Mouse (Mus musculus) forebrain, embryonic 14.5 days (tissue): Measurements from ENCODE around the gene Fam187a. TPM values are rescaled to one million over a fixed set of nuclear protein-coding genes. Genes with fewer than 3 reads are reported as not detected.
A peak's percentile ranks its signal among the peaks of the same experiment; 100 is the strongest.

Experiments used
- ATAC-seq: fragments of 200-750 bp; cut with Nextera tagmentation; 2 replicates; pipeline ENCODE4 v1.8.0; 2017; ENCODE audit warnings: mild to moderate bottlenecking, moderate library complexity
- DNase-seq: peaks from one replicate; pipeline ENCODE4 v3.0.0-alpha.2; 2015; ENCODE audit warnings: low spot score
- H3K27ac ChIP-seq: fragments of 300-500 bp; sonication (generic); 2 replicates; pipeline ENCODE4 v1.5.1; 2014; ENCODE audit warnings: low read depth, mild to moderate bottlenecking, control low read depth, low read length, moderate library complexity
- H3K27me3 ChIP-seq: fragments of 300-500 bp; sonication (generic); replicated peaks from 2 replicates; pipeline ENCODE4 v1.6.1; 2014; ENCODE audit warnings: low read length, control low read depth, mixed read lengths; ENCODE audit not compliant: control insufficient read depth, insufficient read depth
- H3K36me3 ChIP-seq: fragments of 300-500 bp; sonication (generic); 2 replicates; pipeline ENCODE4 v1.6.1; 2014; ENCODE audit warnings: low read length, control low read depth; ENCODE audit not compliant: control insufficient read depth, insufficient read depth
- H3K4me1 ChIP-seq: fragments of 300-500 bp; sonication (generic); 2 replicates; pipeline ENCODE4 v1.6.1; 2014; ENCODE audit warnings: antibody characterized with exemption, low read length, control low read depth; ENCODE audit not compliant: control insufficient read depth, insufficient read depth
- H3K4me2 ChIP-seq: fragments of 300-500 bp; sonication (generic); 2 replicates; pipeline ENCODE4 v1.6.1; 2014; ENCODE audit warnings: mild to moderate bottlenecking, control low read depth, low read length
- H3K4me3 ChIP-seq: fragments of 300-500 bp; sonication (generic); 2 replicates; pipeline ENCODE4 v1.5.1; 2014; ENCODE audit warnings: low read depth, low read length, control low read depth
- H3K9ac ChIP-seq: fragments of 300-500 bp; sonication (generic); 2 replicates; pipeline ENCODE4 v1.6.1; 2014; ENCODE audit warnings: mild to moderate bottlenecking, low read length, control low read depth, moderate library complexity
- H3K9me3 ChIP-seq: fragments of 300-500 bp; sonication (generic); replicated peaks from 2 replicates; pipeline ENCODE4 v1.6.1; 2016; ENCODE audit warnings: low read length, control low read depth, mixed read lengths; ENCODE audit not compliant: control insufficient read depth
- WGBS: fragments of 180-500 bp; shearing (Covaris S2); extraction: QIAGEN DNeasy Blood & Tissue Kit; methylation state at CpG from one replicate; pipeline ENCODE4 v1.1.7; 2014; 5-methylcytosine and 5-hydroxymethylcytosine counted together
- polyA plus RNA-seq: library from polyadenylated mRNA; unstranded; fragments of >200 nt; fragmentation: Nextera tagmentation; extraction: Ambion mirVana; gene quantifications from 2 replicates; pipeline ENCODE4 v1.2.1, GENCODE M21; 2014

Gene Fam187a
- polyA plus RNA-seq, 1 experiment from 2014 or later: not detected

DNA sequence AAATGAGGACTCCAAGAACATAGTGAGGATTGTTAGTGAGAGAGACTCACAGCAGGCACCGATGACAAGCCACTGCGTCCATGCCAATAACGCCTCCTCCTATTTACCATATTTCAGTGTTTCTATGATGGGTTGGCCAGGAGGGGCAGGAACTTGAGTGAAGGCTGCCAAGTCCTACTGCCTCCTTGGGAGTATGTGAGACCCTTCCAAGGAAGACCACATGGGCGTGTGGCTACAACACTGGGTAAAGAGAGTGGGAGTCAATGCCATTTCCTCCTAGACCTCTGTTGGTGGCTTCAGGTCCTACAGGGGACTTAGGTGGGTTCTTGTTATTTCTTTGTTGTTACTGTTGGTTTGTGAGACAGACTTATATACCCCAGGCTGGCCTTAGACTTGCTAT is 16.2 kb downstream of the Fam187a start:
- Histone ChIP-seq H3K27me3 (no peaks in the 10 kb centered on the region), H3K36me3 (peaks cover 10% of the 10 kb centered on the region), H3K9ac (no peak overlapping the region), H3K27ac (no peak overlapping the region), H3K4me1 (no peaks in the 10 kb centered on the region), H3K4me2 (no peak overlapping the region), H3K9me3 (no peaks in the 10 kb centered on the region), H3K4me3 (no peak overlapping the region)
- no peak for ATAC-seq
- DNase-seq: no peak
- WGBS: 64% methylated on average over 4 of the region's 4 CpGs

DNA sequence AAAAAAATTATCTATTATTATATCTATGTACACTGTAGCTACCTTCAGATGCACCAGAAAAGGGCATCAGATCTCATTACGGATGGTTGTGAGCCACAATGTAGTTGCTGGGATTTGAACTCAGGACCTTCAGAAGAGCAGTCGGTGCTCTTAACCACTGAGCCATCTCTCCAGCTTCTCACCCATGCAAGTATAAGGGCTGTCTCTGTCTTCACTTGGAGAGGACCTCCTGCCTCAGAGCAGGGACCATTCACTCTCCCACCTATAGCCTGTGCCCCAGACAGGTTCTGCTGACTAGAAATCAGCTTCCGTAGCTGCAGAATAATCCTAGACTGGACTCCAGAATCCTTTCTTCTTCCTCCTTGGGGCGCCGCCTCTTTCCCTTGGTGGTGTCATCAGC is 17.1 kb downstream of the Fam187a start:
- Histone ChIP-seq H3K9ac (no peak overlapping the region), H3K4me3 (no peak overlapping the region), H3K4me2 (no peak overlapping the region), H3K9me3 (no peaks in the 10 kb centered on the region), H3K36me3 (peaks cover 17% of the 10 kb centered on the region), H3K27ac (no peak overlapping the region), H3K27me3 (no peaks in the 10 kb centered on the region), H3K4me1 (no peaks in the 10 kb centered on the region)
- ATAC-seq: no peak
- DNase-seq: no peak
- WGBS: 73% methylated on average over 5 of the region's 5 CpGs

DNA sequence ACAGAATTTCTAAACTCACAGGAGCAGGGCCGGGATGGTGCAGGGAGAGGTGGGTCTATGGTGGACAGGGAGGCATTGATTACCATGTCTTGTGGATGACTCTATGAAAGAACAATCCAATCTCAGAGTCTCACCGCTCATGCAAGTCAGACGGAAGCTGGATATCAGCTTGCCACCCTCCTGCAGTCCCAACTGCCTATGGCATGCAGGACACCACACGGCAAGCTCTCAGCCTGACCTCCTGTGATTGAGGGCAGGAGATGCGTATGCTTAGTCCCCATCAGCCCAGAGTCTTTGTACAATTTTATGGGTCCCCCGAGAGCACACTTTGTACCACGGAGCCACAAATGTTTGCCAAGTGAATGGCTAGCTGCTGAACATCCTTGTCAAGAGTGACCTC is 18.7 kb downstream of the Fam187a start:
- Histone ChIP-seq H3K4me3 (no peak overlapping the region), H3K9me3 (no peaks in the 10 kb centered on the region), H3K36me3 (peaks cover 31% of the 10 kb centered on the region), H3K27me3 (no peaks in the 10 kb centered on the region), H3K9ac (no peak overlapping the region), H3K4me1 (no peaks in the 10 kb centered on the region), H3K4me2 (no peak overlapping the region), H3K27ac (no peak overlapping the region)
- no peak for DNase-seq
- WGBS: 86% methylated on average over 7 of the region's 7 CpGs
- ATAC-seq: no peak

DNA sequence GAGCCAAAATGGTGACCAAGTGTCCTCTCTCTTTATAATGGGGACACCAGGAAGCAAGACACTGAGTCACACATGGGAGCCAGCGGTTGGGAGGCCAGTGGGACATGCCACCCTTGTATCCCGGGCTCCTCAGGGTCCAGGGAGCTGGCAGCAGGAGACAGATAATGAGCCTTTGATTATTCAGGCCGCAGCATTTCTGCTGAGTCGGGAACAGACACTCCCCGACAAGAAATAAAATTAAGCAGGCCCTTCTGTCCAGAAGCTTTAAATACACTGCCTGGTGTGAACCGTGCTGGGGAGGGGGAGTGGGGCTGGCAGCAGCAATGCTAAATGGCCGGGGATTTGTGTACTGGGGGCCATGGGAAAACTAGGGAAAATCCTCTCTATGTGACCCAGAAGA is 26.4 kb downstream of the Fam187a start:
- no peak for DNase-seq
- no peaks in the 10 kb centered on the region for H3K4me1 ChIP-seq
- H3K9ac ChIP-seq: no peak overlapping the region
- peaks cover 91% of the 10 kb centered on the region for H3K36me3 ChIP-seq
- WGBS: 75% methylated on average over 7 of the region's 7 CpGs
- no peak overlapping the region for H3K4me3 ChIP-seq
- no peak overlapping the region for H3K4me2 ChIP-seq
- ATAC-seq: no peak
- no peaks in the 10 kb centered on the region for H3K9me3 ChIP-seq
- H3K27me3 ChIP-seq: no peaks in the 10 kb centered on the region
- H3K27ac ChIP-seq: no peak overlapping the region

DNA sequence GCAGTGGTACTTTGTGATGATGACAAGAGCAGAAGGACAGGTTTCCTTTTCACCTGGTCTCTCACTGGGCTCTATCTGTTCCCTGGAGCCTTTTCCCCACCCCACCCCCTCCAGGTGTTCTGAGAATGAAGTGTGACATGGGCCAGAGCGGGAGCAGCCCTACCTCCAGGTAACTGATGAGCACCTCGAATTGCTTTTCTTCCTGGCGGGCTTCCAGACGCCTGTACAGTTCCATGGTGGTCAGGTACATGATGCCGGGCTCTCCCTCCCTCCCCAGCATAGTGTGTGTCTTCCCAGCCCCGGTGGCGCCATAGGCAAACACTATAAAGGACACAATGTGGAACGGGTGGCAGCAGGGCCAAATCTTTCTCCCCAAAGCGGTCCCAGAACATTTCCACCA is 30.4 kb downstream of the Fam187a start:
- 91% methylated on average over 9 of the region's 9 CpGs for WGBS
- H3K9me3 ChIP-seq: no peaks in the 10 kb centered on the region
- ATAC-seq (no peak), DNase-seq (no peak)
- peaks cover 55% of the 10 kb centered on the region for H3K36me3 ChIP-seq
- H3K27ac ChIP-seq: no peak overlapping the region
- H3K4me3 ChIP-seq: no peak overlapping the region
- no peaks in the 10 kb centered on the region for H3K27me3 ChIP-seq
- no peak overlapping the region for H3K9ac ChIP-seq
- H3K4me2 ChIP-seq: no peak overlapping the region
- H3K4me1 ChIP-seq: no peaks in the 10 kb centered on the region

DNA sequence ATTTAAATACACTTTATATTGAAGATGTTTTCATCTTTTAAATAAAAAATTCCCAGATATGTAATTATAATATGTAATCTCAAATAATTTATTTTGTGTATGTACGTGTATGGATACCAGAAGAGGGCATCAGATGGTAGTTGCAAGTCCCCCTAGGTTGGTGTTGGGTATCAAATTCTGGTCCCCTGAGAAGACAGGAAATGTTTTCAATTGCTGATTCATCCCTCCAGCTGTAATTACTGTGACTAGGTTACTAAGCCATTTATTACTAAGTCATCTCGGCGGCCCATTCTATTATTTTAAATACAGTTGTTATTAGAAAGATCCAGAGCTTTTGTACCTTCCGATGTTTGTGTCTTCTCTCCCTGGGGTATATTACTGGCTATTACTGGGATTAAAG is 33.1 kb downstream of the Fam187a start:
- H3K36me3 ChIP-seq: peaks cover 33% of the 10 kb centered on the region
- H3K9ac ChIP-seq: no peak overlapping the region
- DNase-seq (no peak), ATAC-seq (no peak)
- no peak overlapping the region for H3K4me2 ChIP-seq
- H3K27me3 ChIP-seq: no peaks in the 10 kb centered on the region
- H3K27ac ChIP-seq: no peak overlapping the region
- no peaks in the 10 kb centered on the region for H3K4me1 ChIP-seq
- no peak overlapping the region for H3K4me3 ChIP-seq
- H3K9me3 ChIP-seq: no peaks in the 10 kb centered on the region
- WGBS: 90% methylated on average over 4 of the region's 4 CpGs

DNA sequence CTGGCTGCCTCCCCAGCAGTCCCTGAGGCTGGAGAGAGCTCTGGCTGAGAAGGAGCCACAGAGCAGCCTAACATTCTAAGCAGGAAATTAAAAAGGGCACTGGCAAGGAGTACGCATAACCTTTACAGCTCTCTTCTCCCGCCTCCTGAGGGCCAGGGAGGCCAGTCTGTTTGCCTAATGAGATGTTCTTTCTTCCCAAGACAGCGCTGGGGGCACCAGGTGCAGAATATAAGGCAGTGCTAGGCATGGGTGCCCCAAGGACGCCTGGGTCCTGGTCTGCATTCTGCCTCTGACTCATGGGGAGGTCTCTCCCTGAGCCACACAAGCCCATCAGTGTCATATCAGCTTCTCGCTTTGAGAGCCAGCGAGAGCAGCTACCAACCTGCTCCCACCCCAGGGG is 36.5 kb downstream of the Fam187a start:
- Histone ChIP-seq H3K27ac (no peak overlapping the region), H3K4me2 (no peak overlapping the region)
- 78% methylated on average over 6 of the region's 6 CpGs for WGBS

DNA sequence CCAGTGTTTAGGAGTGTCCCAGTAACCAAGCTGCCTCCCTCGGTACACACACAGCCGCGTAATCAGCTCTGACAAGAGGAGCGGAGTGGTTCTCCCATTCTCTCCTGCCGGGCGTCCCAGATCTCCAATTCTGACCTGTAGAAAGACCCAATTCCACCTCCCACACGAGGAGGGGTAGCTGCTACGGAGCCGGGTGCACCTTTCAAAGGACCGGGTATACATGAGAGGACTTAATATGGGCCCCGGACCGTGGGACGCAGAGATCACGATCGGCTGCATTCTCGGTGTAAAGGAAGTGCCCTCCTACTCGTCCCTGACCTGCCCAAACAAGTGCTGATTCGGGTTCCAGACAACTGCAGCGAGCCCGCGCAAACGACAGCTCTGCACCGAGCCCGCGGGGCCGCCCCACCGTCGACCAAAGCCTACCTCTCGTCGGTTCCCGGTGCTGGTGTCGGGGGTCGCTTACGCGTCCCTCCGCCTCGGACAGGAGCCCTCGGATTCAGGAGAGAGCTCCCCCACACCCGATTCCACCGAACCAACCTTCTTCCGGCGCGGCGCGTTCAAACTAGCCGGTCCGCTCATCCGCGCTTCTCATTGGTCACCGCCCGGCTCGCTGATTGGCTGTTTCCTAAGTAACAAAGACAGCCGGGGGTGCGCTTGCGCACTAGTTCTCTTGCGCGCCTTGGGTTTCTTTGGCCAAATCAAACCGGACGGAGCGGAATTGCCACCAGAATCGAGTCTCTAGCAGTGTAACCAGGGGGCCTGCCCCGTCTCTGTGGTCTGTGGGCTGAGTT is 39.8 kb downstream of the Fam187a start, which contains the start of gene Kif18b:
Gene Kif18b (minus strand): TSS at position 568 of the 794 bp plus-strand sequence.
- Histone ChIP-seq H3K4me3 (peak within 1 kb of the TSS; percentile 63), H3K36me3 (no peaks in the 10 kb centered on the region), H3K9ac (peak within 1 kb of the TSS; percentile 72), H3K9me3 (no peaks in the 10 kb centered on the region), H3K4me2 (peak within 1 kb of the TSS; percentile 79), H3K27ac (peak within 1 kb of the TSS; percentile 88), H3K4me1 (peaks cover 5% of the 10 kb centered on the region; the same call in 1 of the 2 replicates), H3K27me3 (no peaks in the 10 kb centered on the region)
- WGBS: under 1% methylated on average over 62 of the region's 62 CpGs
- DNase-seq (peak; percentile 98), ATAC-seq (peak; percentile 96)

More for the DNA sequence above, 36.5 kb downstream of the Fam187a start:
- Histone ChIP-seq H3K4me1 (peaks cover 5% of the 10 kb centered on the region; the same call in 1 of the 2 replicates), H3K27me3 (no peaks in the 10 kb centered on the region), H3K4me3 (no peak overlapping the region), H3K9me3 (no peaks in the 10 kb centered on the region), H3K9ac (no peak overlapping the region), H3K36me3 (no peaks in the 10 kb centered on the region)
- ATAC-seq (no peak), DNase-seq (no peak)

DNA sequence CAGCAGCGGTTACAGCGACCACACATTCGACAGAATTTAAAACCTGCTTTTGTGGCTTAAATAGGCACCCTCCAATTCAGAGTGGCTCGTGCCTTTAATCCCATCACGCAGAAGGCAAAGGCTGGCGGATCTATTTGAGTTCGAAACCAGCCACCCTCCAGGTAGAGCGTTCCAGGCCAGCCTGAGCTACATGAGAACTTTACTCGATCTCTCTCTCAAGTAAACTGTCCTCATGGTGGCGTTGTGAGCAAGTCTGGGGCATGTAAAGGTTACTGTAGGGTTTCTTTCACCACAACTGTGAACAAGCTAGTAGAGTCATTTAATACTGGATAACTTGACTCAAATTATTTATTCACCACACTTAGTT is 40.4 kb downstream of the Fam187a start:
- Histone ChIP-seq H3K4me2 (peak overlapping the region; percentile 79), H3K27ac (peak overlapping the region; percentile 88), H3K9me3 (no peaks in the 10 kb centered on the region), H3K27me3 (no peaks in the 10 kb centered on the region), H3K4me3 (peak overlapping the region; percentile 63), H3K36me3 (no peaks in the 10 kb centered on the region), H3K9ac (peak overlapping the region; percentile 61), H3K4me1 (peaks cover 5% of the 10 kb centered on the region; the same call in 1 of the 2 replicates)
- no peak for DNase-seq
- under 1% methylated on average over 10 of the region's 10 CpGs for WGBS
- ATAC-seq: no peak; the same call in 1 of the 2 replicates
